Mouse (Mus musculus) embryonic facial prominence, embryonic 15.5 days (tissue): ENCODE data around the gene Mup21. TPM values are rescaled to one million over a fixed set of nuclear protein-coding genes. Genes with fewer than 3 reads are reported as not detected.
"Not testable (repeated sequence)": the region's sequence is repeated elsewhere in the genome, so short reads cannot be mapped to it uniquely, and the experiment has no call there.

Experiments
- ATAC-seq: fragments of 200-750 bp; cut with Nextera tagmentation; 2 replicates; pipeline ENCODE4 v1.8.0; 2017; ENCODE audit warnings: low read depth, moderate TSS enrichment; ENCODE audit not compliant: insufficient number of reproducible peaks, low FRiP score, low TSS enrichment
- H3K27ac ChIP-seq: fragments of 300-500 bp; sonication (generic); replicated peaks from 2 replicates; pipeline ENCODE4 v1.5.1; 2015; ENCODE audit warnings: mild to moderate bottlenecking, inconsistent platforms
- H3K27me3 ChIP-seq: fragments of 300-500 bp; sonication (generic); 2 replicates; pipeline ENCODE4 v1.6.1; 2015; ENCODE audit warnings: inconsistent platforms
- H3K36me3 ChIP-seq: fragments of 300-500 bp; sonication (generic); 2 replicates; pipeline ENCODE4 v1.6.1; 2015; ENCODE audit warnings: mild to moderate bottlenecking, inconsistent platforms
- H3K4me1 ChIP-seq: fragments of 300-500 bp; sonication (generic); 2 replicates; pipeline ENCODE4 v1.6.1; 2015; ENCODE audit warnings: inconsistent platforms
- H3K4me2 ChIP-seq: fragments of 300-500 bp; sonication (generic); replicated peaks from 2 replicates; pipeline ENCODE4 v1.6.1; 2015; ENCODE audit warnings: mild to moderate bottlenecking, inconsistent platforms
- H3K4me3 ChIP-seq: fragments of 300-500 bp; sonication (generic); replicated peaks from 2 replicates; pipeline ENCODE4 v1.5.1; 2015; ENCODE audit warnings: mild to moderate bottlenecking, inconsistent platforms
- H3K9ac ChIP-seq: fragments of 300-500 bp; sonication (generic); 2 replicates; pipeline ENCODE4 v1.6.1; 2015; ENCODE audit warnings: inconsistent platforms
- H3K9me3 ChIP-seq: fragments of 300-500 bp; sonication (generic); replicated peaks from 2 replicates; pipeline ENCODE4 v1.6.1; 2016; ENCODE audit warnings: inconsistent platforms
- WGBS: fragments of 180-500 bp; shearing (Covaris S2); methylation state at CpG from one replicate; pipeline ENCODE4 v1.1.7; 2015; 5-methylcytosine and 5-hydroxymethylcytosine counted together
- polyA plus RNA-seq: library from polyadenylated mRNA; unstranded; fragments of >200 nt; fragmentation: Nextera tagmentation; extraction: Ambion mirVana; gene quantifications from 2 replicates; pipeline ENCODE4 v1.2.1, GENCODE M21; 2015

Gene Mup21
- not detected in 2 replicates for polyA plus RNA-seq

DNA sequence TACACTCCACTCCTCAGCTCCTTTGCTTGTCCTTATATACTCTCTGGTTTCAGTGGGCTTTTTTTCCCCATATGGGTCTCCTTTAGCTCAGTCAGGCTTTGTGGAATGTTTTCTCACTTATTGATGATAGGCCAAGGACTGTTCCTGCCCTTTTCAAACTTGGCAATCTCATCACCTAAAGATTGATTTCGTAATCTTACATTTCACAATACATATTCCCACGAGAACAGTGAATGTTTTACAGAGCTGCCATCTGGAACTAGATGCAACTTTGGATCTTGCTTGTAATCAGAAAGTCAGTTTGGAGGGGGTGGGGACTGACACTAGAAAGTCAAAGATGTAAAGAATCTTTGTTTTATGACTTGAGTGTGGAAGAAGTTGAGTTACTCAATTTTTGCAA is at the start of gene Mup21:
TSS of gene Mup21 (minus strand) at position 53 of the 400 bp plus-strand sequence.
- no peak within 1 kb of the TSS for H3K4me3 ChIP-seq
- H3K36me3 ChIP-seq = no peaks in the 10 kb centered on the region
- H3K9me3 ChIP-seq = no peaks in the 10 kb centered on the region
- no peaks in the 10 kb centered on the region for H3K4me1 ChIP-seq
- H3K4me2 ChIP-seq = no peak within 1 kb of the TSS
- ATAC-seq = no peak
- H3K27ac ChIP-seq = no peak within 1 kb of the TSS
- no peak within 1 kb of the TSS for H3K9ac ChIP-seq
- 70% methylated on average over 2 of the region's 2 CpGs for WGBS
- H3K27me3 ChIP-seq = no peaks in the 10 kb centered on the region

DNA sequence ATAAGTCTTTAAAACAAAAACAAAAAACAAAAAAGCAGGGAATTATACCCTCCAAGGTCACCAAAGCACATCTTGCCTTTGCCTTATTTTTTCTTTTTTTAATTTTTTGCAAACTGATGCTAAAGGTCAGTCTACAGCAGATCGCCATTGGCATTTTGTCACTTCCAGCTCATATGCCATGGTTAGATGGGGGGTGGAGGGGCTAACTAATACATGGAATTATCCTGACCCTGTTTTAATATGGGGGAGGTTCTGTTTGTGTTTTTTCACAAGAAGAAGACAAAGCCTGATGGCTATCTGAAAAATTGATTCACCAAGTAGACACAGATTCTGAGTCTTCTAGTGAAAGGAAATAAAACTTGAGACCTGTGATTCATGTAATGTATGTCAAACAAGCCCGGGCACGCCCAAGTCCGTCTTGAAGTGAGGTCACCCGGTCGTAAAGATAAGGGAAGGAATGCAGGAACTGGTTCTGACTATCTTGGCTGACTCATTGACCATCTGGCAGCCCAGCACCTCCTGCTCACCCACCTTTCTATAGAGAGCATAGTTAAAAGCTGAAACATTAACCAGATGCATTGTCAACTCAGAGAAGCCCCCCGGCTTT is 49.4 kb upstream of the Mup21 start:
- 91% methylated on average over 7 of the region's 7 CpGs for WGBS
- Histone ChIP-seq H3K9ac (no peak overlapping the region), H3K4me3 (no peak overlapping the region), H3K27me3 (no peaks in the 10 kb centered on the region), H3K4me2 (no peak overlapping the region), H3K27ac (no peak overlapping the region), H3K9me3 (0 out of 2 replicates have a peak, but pooled peaks cover 12% of the 10 kb centered on the region), H3K4me1 (no peaks in the 10 kb centered on the region), H3K36me3 (peaks cover 84% of the 10 kb centered on the region)
- no peak for ATAC-seq

DNA sequence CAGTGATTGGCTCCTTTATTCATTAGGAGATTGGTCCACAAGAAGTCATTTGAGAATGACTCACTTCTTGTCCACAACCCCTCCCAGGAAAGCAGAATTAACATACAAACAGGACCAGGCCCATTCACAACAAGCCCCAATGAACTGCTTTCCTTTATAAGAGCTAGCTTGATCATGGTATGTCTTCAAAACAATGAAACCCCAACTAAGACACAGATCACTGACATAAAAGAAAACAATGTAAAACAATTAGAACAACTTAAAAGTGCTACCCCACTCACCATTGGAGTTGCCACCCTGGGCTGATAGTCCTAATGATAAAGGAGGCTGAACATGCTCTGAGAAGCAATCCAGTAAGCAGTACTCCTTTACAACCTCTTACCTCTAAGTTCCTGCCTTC is 38.1 kb upstream of the Mup21 start:
- peaks cover 55% of the 10 kb centered on the region for H3K9me3 ChIP-seq
- no peaks in the 10 kb centered on the region for H3K27me3 ChIP-seq
- H3K36me3 ChIP-seq = peaks cover 54% of the 10 kb centered on the region
- no peaks in the 10 kb centered on the region for H3K4me1 ChIP-seq
- no peak overlapping the region for H3K9ac ChIP-seq
- no peak overlapping the region for H3K4me3 ChIP-seq
- H3K27ac ChIP-seq = no peak overlapping the region
- ATAC-seq = no peak
- H3K4me2 ChIP-seq = no peak overlapping the region

DNA sequence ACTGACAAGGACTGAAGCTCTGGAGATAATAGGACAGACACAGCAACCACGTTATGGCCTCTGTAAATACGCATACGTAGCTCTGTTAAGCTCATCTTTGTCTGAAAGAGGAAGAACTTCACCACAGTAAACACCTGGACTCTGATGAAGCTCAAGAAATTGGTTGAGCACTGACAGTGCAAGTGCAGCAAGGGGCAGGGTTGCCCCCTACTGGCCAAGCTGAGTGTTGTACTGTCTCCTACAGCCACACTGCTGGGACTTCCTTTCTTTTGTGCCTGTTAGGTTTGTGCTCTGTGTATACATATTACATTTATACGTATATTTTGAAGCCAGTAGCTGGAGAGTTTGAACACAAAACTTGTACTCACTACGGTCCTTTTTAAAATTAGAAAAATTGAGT is 26.6 kb upstream of the Mup21 start:
- H3K27me3 ChIP-seq = no peaks in the 10 kb centered on the region
- no peaks in the 10 kb centered on the region for H3K36me3 ChIP-seq
- H3K9ac ChIP-seq = no peak overlapping the region
- no peaks in the 10 kb centered on the region for H3K4me1 ChIP-seq
- H3K9me3 ChIP-seq = no peaks in the 10 kb centered on the region
- ATAC-seq = no peak
- H3K27ac ChIP-seq = no peak overlapping the region
- WGBS = 44% methylated on average over 5 of the region's 5 CpGs
- no peak overlapping the region for H3K4me3 ChIP-seq
- H3K4me2 ChIP-seq = no peak overlapping the region

DNA sequence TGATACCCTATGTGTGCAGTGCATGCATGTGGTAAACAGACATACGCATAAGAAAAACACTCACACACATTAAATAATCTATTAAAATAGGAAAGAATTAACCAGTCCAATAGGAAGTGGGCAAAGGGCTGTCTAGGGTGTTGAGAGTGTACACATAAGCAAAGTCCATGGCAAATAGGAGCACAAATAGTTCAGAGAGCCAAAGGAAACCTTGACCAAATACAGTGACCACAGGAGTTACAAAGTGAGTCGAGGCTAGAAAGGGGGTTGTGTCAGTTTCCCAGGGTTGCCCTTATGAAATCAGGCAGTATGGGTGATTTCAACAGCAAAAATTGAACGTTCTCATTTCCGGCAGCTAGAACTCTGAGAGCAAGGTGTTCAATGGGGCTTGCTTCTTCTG is 23.8 kb upstream of the Mup21 start:
- Histone ChIP-seq H3K4me2 (no peak overlapping the region), H3K9me3 (no peaks in the 10 kb centered on the region), H3K36me3 (no peaks in the 10 kb centered on the region), H3K4me3 (no peak overlapping the region), H3K27ac (no peak overlapping the region), H3K4me1 (no peaks in the 10 kb centered on the region), H3K27me3 (no peaks in the 10 kb centered on the region), H3K9ac (no peak overlapping the region)
- 81% methylated on average over 4 of the region's 4 CpGs for WGBS
- ATAC-seq = no peak

DNA sequence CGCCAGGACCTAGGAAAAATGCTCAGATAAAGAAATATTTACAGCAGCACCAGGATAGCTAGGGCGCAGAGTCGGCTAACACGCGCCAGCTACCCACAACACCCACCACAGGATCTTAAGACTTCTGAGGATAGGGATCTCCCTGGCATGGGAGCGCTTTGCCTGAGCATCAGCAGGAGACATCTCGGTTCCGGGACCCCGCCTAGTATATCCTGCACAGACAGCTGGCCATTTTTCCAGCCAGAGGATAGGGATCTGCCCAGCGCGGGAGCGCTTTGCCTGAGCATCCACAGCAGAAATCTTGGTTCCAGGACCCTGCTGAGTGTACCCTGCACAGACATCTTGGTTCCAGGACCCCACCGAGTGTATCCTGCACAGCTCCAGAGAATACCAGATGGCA is 17.0 kb upstream of the Mup21 start:
- not testable (repeated sequence) for H3K27me3 ChIP-seq, H3K36me3 ChIP-seq, H3K27ac ChIP-seq, H3K9me3 ChIP-seq, H3K4me3 ChIP-seq, H3K9ac ChIP-seq, H3K4me1 ChIP-seq, ATAC-seq, H3K4me2 ChIP-seq
- WGBS = 94% methylated on average over 13 of the region's 13 CpGs

DNA sequence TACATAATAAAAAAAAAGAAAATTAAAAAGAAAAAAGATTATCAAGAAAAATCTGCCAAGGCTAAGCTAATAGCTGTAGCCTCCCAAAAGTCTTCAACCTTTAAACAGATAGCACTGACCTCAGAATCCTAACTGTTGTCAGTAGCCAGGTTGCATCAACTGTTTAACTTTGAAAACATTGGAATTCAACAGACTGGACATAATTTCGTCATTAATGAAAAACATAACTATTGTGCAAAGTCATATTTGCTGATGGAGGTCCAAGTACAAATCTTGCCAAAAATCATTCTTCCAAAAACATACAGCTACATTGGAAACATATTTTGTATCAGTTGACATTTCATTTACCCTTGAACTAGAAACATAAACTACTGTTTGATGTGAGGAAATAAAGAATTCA is 7.7 kb upstream of the Mup21 start:
- Histone ChIP-seq H3K4me2 (no peak overlapping the region), H3K36me3 (no peaks in the 10 kb centered on the region), H3K4me3 (no peak overlapping the region), H3K9me3 (no peaks in the 10 kb centered on the region), H3K4me1 (no peaks in the 10 kb centered on the region), H3K9ac (no peak overlapping the region), H3K27ac (no peak overlapping the region), H3K27me3 (no peaks in the 10 kb centered on the region)
- no peak for ATAC-seq
- 64% methylated on average over 1 of the region's 1 CpGs for WGBS

DNA sequence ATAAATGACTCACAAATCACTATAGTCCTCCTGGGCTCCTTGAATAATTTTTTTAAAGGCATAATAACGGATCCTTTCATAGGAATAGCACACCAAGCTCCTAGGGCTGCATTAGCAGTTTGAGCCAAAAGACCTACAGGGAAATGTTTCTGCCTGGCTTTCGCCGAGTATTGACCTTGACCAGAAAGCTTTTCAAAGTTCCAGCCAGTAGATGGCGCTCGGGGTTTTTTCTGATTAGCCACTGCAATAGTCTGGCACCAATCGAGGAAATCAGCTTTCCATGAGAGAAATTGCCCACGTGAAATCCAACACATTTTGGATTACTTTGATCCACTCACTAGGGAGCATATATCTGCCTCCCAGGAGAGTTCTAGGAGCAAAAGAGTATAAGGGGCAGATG is 17.0 kb downstream of the Mup21 start:
- WGBS = 62% methylated on average over 7 of the region's 7 CpGs
- no peak overlapping the region for H3K4me2 ChIP-seq
- no peaks in the 10 kb centered on the region for H3K4me1 ChIP-seq
- no peaks in the 10 kb centered on the region for H3K27me3 ChIP-seq
- H3K4me3 ChIP-seq = no peak overlapping the region
- H3K27ac ChIP-seq = no peak overlapping the region
- peaks cover 12% of the 10 kb centered on the region; the same call in 1 of the 2 replicates for H3K9me3 ChIP-seq
- ATAC-seq = no peak
- no peak overlapping the region for H3K9ac ChIP-seq
- H3K36me3 ChIP-seq = no peaks in the 10 kb centered on the region

DNA sequence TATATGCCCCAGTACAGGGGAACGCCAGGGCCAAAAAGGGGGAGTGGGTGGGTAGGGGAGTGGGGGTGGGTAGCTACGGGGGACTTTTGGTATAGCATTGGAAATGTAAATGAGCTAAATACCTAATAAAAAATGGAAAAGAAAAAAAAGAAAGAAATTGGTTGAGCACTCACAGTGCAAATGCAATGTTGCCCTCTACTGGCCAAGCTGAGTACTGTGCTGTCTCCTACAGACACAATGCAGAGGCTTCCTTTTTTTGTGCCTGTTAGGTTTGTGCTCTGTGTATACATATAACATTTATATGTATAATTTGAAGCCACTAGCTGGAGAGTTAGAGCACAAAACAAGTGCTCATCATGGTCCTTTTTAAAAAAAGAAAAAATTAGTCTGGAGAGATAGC is 47.3 kb downstream of the Mup21 start:
- H3K27ac ChIP-seq, H3K36me3 ChIP-seq, H3K27me3 ChIP-seq, H3K9ac ChIP-seq, H3K4me2 ChIP-seq, H3K4me1 ChIP-seq, ATAC-seq, H3K4me3 ChIP-seq, H3K9me3 ChIP-seq: not testable (repeated sequence)
- WGBS = 47% methylated on average over 2 of the region's 2 CpGs

Other genes starting within 250 kb of the Mup21 start
- not detected in 2 replicates for gene Mup20, start 96.7 kb downstream of the Mup21 start, polyA plus RNA-seq
- not detected in 2 replicates for gene Mup3, start 63.5 kb downstream of the Mup21 start, polyA plus RNA-seq
- 9.5 and 10.8 TPM in 2 replicates for gene Zfp37, start 80.2 kb upstream of the Mup21 start, polyA plus RNA-seq
- 38.9 and 39.3 TPM in 2 replicates for gene Slc31a2, start 111.7 kb upstream of the Mup21 start, polyA plus RNA-seq
- 27.6 and 28.3 TPM in 2 replicates for gene Fkbp15, start 209.7 kb upstream of the Mup21 start, polyA plus RNA-seq
- 49.3 and 53.2 TPM in 2 replicates for gene Slc31a1, start 209.9 kb upstream of the Mup21 start, polyA plus RNA-seq